Mouse (Mus musculus): ENCODE measurements at regions not wholly inside any gene's neighbourhood (a gene's known extent, or its start where the extent isn't known, plus 50 kb on each side); places are given as distances from the start of the nearest gene placed in this dataset.

- TF ChIP-seq CTCF (IDR thresholded peaks at IDR 0.05; ENCODE audit: low read depth) (no peak), EP300 (IDR thresholded peaks at IDR 0.05; ENCODE audit: low read depth) (no peak)
These were observed 70.4 kb upstream of the Slc38a4 start for GRCm38 (mm10) chr15:97125836-97126822.
